Mouse (Mus musculus): ENCODE measurements around the gene Pspc1. TPM values are rescaled to one million over a fixed set of nuclear protein-coding genes. Genes with fewer than 3 reads are reported as not detected.

Gene Pspc1
- 37.6 TPM for polyA plus RNA-seq (2014; fragmentation: Illumina TruSeq; extraction: RNeasy Lipid Tissue Mini Kit (QIAGEN cat#74804); ENCODE audit: low read depth, low replicate concordance)

DNA sequence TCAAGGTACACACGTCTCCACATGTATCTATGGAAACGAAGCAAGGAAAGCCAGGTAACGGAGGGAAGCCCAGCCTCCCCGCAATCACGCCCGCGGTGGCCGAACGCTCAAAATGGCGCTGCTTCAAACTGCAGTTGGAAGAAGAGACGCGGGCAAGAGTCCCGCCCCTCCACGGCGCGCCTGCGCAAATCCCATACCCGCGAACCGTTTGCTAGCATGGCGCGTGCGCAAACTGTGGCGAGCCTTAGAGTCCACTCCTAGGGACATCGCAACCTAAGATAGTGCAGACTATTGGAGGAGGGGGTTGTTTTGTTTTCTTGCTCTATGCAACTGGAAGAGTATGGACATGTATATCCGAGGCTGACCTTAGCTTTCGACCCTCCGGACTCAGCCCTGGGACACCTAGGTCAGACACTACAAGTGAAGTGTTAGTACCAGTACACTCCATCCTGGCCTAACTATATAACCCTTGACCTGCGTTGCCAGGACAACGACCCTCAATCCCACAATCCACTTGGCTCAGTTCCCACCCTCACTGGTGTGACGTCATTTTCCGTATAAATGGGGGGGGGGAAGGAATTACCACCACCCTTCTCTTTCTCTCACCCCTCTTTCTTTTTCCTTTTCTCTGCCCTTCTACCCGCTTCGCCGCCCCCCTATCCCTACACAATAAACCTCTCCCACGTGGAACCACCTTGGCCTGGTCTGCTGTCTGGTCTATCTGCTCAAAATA is at the start of gene Pspc1:
Gene Pspc1 (minus strand): TSS at position 117 of the 733 bp plus-strand sequence.

DNA sequence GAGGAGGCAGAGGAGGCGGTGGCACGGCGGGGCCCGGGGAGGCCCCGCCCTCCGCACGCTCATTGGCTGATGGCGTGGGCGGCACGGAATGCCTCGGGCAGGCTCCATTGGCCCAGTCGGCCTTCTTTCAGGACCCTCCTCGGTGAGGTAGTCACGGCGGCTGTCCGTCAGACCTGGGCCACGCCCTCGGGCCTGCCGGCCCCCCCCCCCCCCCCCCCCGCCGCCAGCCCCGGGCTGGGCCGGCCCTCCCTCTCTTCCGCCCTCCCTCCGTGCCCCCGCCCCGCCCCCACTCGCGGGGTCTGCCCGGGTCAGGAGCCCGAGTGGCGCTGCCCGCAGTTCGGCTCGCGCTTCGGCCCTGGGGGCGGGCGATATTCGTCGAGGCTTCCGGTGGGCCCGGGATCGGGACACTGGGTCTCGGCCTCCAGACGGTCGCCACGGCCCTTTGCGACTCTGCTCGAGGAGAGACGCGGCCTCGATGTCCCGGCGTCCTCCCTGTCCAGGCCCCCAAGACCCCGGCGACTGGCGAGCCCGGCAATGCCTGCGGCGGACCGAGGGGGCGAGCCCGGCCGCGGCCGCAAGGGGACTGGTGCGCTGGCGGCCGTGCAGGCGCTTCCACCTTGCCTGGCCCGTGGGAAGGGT is 33.7 kb upstream of the Pspc1 start, which contains the start of gene Zmym5:
Gene Zmym5 (minus strand): TSS at position 16 of the 639 bp plus-strand sequence.

Other genes with a start within 250 kb of the Pspc1 start
- gene Cenpj, start 202.9 kb downstream of the Pspc1 start, polyA plus RNA-seq (2014; fragmentation: Illumina TruSeq; extraction: RNeasy Lipid Tissue Mini Kit (QIAGEN cat#74804); ENCODE audit: low read depth, low replicate concordance), result 12.9 TPM
- gene Parp4, start 202.7 kb downstream of the Pspc1 start, polyA plus RNA-seq (2014; fragmentation: Illumina TruSeq; extraction: RNeasy Lipid Tissue Mini Kit (QIAGEN cat#74804); ENCODE audit: low read depth, low replicate concordance), result 28.2 TPM
- 56.6 TPM for gene Mphosph8, start 110.1 kb downstream of the Pspc1 start, polyA plus RNA-seq (2014; fragmentation: Illumina TruSeq; extraction: RNeasy Lipid Tissue Mini Kit (QIAGEN cat#74804); ENCODE audit: low read depth, low replicate concordance)
- 121 TPM for gene Zmym5, start 33.4 kb upstream of the Pspc1 start, polyA plus RNA-seq (2014; fragmentation: Illumina TruSeq; extraction: RNeasy Lipid Tissue Mini Kit (QIAGEN cat#74804); ENCODE audit: low read depth, low replicate concordance)
- gene Zmym2, start 108.3 kb upstream of the Pspc1 start, polyA plus RNA-seq (2014; fragmentation: Illumina TruSeq; extraction: RNeasy Lipid Tissue Mini Kit (QIAGEN cat#74804); ENCODE audit: low read depth, low replicate concordance), result 112 TPM